Mouse (Mus musculus): ENCODE measurements around the gene 4933425L06Rik. TPM values are rescaled to one million over a fixed set of nuclear protein-coding genes. Genes with fewer than 3 reads are reported as not detected.

Gene 4933425L06Rik
- polyA plus RNA-seq, 1 experiment from 2014 or later = not detected

- H3K4me3 ChIP-seq (replicated peaks; ENCODE audit: low read depth, low read length) = no peak overlapping the region
- DNase-seq (ENCODE audit: low spot score) = no peak
- no peaks in the 10 kb centered on the region for H3K27me3 ChIP-seq (ENCODE audit: insufficient read depth, low read length)
- no peak for TF ChIP-seq CTCF (IDR thresholded peaks at IDR 0.05; ENCODE audit: low read depth)
- no peak overlapping the region for H3K27ac ChIP-seq
- WGBS = 89% methylated on average over 3 of the region's 3 CpGs
- H3K9me3 ChIP-seq (replicated peaks; ENCODE audit: low read length) = no peaks in the 10 kb centered on the region
- H3K36me3 ChIP-seq (ENCODE audit: insufficient read depth, low read length) = no peaks in the 10 kb centered on the region
- H3K9ac ChIP-seq (ENCODE audit: low read depth, low read length) = no peak overlapping the region
- no peaks in the 10 kb centered on the region for H3K4me1 ChIP-seq (replicated peaks; ENCODE audit: insufficient read depth, low read length)
- no peak overlapping the region for H3K4me2 ChIP-seq (ENCODE audit: low read length)
- no peak for ATAC-seq (replicated peaks; ENCODE audit: low FRiP score, low read depth)
Observed at GRCm38 (mm10) chr13:105089276-105089675, 7.4 kb downstream of the 4933425L06Rik start.

GRCm38 (mm10) chr13:105096316-105096715, 14.4 kb downstream of the 4933425L06Rik start:
- DNase-seq (ENCODE audit: low spot score) = no peak
- no peaks in the 10 kb centered on the region for H3K9me3 ChIP-seq (replicated peaks; ENCODE audit: low read length)
- no peak for TF ChIP-seq CTCF (IDR thresholded peaks at IDR 0.05; ENCODE audit: low read depth)
- H3K9ac ChIP-seq (ENCODE audit: low read depth, low read length) = no peak overlapping the region
- H3K4me2 ChIP-seq (ENCODE audit: low read length) = no peak overlapping the region
- H3K4me3 ChIP-seq (replicated peaks; ENCODE audit: low read depth, low read length) = no peak overlapping the region
- no peaks in the 10 kb centered on the region for H3K27me3 ChIP-seq (ENCODE audit: insufficient read depth, low read length)
- no peaks in the 10 kb centered on the region for H3K4me1 ChIP-seq (replicated peaks; ENCODE audit: insufficient read depth, low read length)
- no peaks in the 10 kb centered on the region for H3K36me3 ChIP-seq (ENCODE audit: insufficient read depth, low read length)
- no peak overlapping the region for H3K27ac ChIP-seq
- 90% methylated on average over 2 of the region's 2 CpGs for WGBS
- no peak for ATAC-seq (replicated peaks; ENCODE audit: low FRiP score, low read depth)

GRCm38 (mm10) chr13:105100705-105101104, 18.8 kb downstream of the 4933425L06Rik start:
- Histone ChIP-seq H3K9ac (ENCODE audit: low read depth, low read length) (no peak overlapping the region), H3K4me3 (replicated peaks; ENCODE audit: low read depth, low read length) (no peak overlapping the region), H3K27me3 (ENCODE audit: insufficient read depth, low read length) (no peaks in the 10 kb centered on the region), H3K9me3 (replicated peaks; ENCODE audit: low read length) (no peaks in the 10 kb centered on the region), H3K27ac (no peak overlapping the region), H3K36me3 (ENCODE audit: insufficient read depth, low read length) (no peaks in the 10 kb centered on the region), H3K4me1 (replicated peaks; ENCODE audit: insufficient read depth, low read length) (no peaks in the 10 kb centered on the region), H3K4me2 (ENCODE audit: low read length) (no peak overlapping the region)
- DNase-seq (ENCODE audit: low spot score) (no peak), ATAC-seq (replicated peaks; ENCODE audit: low FRiP score, low read depth) (no peak)
- no peak for TF ChIP-seq CTCF (IDR thresholded peaks at IDR 0.05; ENCODE audit: low read depth)
- 64% methylated on average over 4 of the region's 4 CpGs for WGBS

- Histone ChIP-seq H3K4me3 (replicated peaks; ENCODE audit: low read depth, low read length) (no peak overlapping the region), H3K4me2 (ENCODE audit: low read length) (no peak overlapping the region), H3K9me3 (replicated peaks; ENCODE audit: low read length) (no peaks in the 10 kb centered on the region), H3K4me1 (replicated peaks; ENCODE audit: insufficient read depth, low read length) (no peaks in the 10 kb centered on the region), H3K27me3 (ENCODE audit: insufficient read depth, low read length) (no peaks in the 10 kb centered on the region), H3K36me3 (ENCODE audit: insufficient read depth, low read length) (no peaks in the 10 kb centered on the region), H3K27ac (no peak overlapping the region), H3K9ac (ENCODE audit: low read depth, low read length) (no peak overlapping the region)
- no peak for ATAC-seq (replicated peaks; ENCODE audit: low FRiP score, low read depth)
- TF ChIP-seq CTCF (IDR thresholded peaks at IDR 0.05; ENCODE audit: low read depth) = no peak
- no peak for DNase-seq (ENCODE audit: low spot score)
- 74% methylated on average over 2 of the region's 2 CpGs for WGBS
Observed at GRCm38 (mm10) chr13:105104385-105104784, 22.5 kb downstream of the 4933425L06Rik start.

GRCm38 (mm10) chr13:105111599-105111998, 29.7 kb downstream of the 4933425L06Rik start:
- WGBS = 91% methylated on average over 6 of the region's 6 CpGs
- no peak for DNase-seq (ENCODE audit: low spot score)
- ATAC-seq (replicated peaks; ENCODE audit: low FRiP score, low read depth) = no peak
- Histone ChIP-seq H3K4me1 (replicated peaks; ENCODE audit: insufficient read depth, low read length) (no peaks in the 10 kb centered on the region), H3K9me3 (replicated peaks; ENCODE audit: low read length) (no peaks in the 10 kb centered on the region), H3K27ac (no peak overlapping the region), H3K4me2 (ENCODE audit: low read length) (no peak overlapping the region), H3K9ac (ENCODE audit: low read depth, low read length) (no peak overlapping the region), H3K4me3 (replicated peaks; ENCODE audit: low read depth, low read length) (no peak overlapping the region), H3K27me3 (ENCODE audit: insufficient read depth, low read length) (no peaks in the 10 kb centered on the region), H3K36me3 (ENCODE audit: insufficient read depth, low read length) (no peaks in the 10 kb centered on the region)
- TF ChIP-seq CTCF (IDR thresholded peaks at IDR 0.05; ENCODE audit: low read depth) = no peak

- no peak overlapping the region for H3K4me3 ChIP-seq (replicated peaks; ENCODE audit: low read depth, low read length)
Observed at GRCm38 (mm10) chr13:105121617-105122016, 39.7 kb downstream of the 4933425L06Rik start.

GRCm38 (mm10) chr13:105122092-105122491, 40.2 kb downstream of the 4933425L06Rik start:
- Histone ChIP-seq H3K4me1 (replicated peaks; ENCODE audit: insufficient read depth, low read length) (no peaks in the 10 kb centered on the region), H3K27me3 (ENCODE audit: insufficient read depth, low read length) (no peaks in the 10 kb centered on the region), H3K4me3 (replicated peaks; ENCODE audit: low read depth, low read length) (no peak overlapping the region), H3K36me3 (ENCODE audit: insufficient read depth, low read length) (no peaks in the 10 kb centered on the region), H3K9me3 (replicated peaks; ENCODE audit: low read length) (no peaks in the 10 kb centered on the region), H3K27ac (no peak overlapping the region), H3K4me2 (ENCODE audit: low read length) (no peak overlapping the region), H3K9ac (ENCODE audit: low read depth, low read length) (no peak overlapping the region)
- WGBS = 83% methylated on average over 3 of the region's 3 CpGs
- ATAC-seq (replicated peaks; ENCODE audit: low FRiP score, low read depth) = no peak
- TF ChIP-seq CTCF (IDR thresholded peaks at IDR 0.05; ENCODE audit: low read depth) = no peak
- DNase-seq (ENCODE audit: low spot score) = no peak

More at GRCm38 (mm10) chr13:105121617-105122016, 39.7 kb downstream of the 4933425L06Rik start:
- ATAC-seq (replicated peaks; ENCODE audit: low FRiP score, low read depth) (no peak), DNase-seq (ENCODE audit: low spot score) (no peak)
- no peaks in the 10 kb centered on the region for H3K9me3 ChIP-seq (replicated peaks; ENCODE audit: low read length)
- no peaks in the 10 kb centered on the region for H3K27me3 ChIP-seq (ENCODE audit: insufficient read depth, low read length)
- no peaks in the 10 kb centered on the region for H3K36me3 ChIP-seq (ENCODE audit: insufficient read depth, low read length)
- no peak overlapping the region for H3K9ac ChIP-seq (ENCODE audit: low read depth, low read length)
- H3K4me1 ChIP-seq (replicated peaks; ENCODE audit: insufficient read depth, low read length) = no peaks in the 10 kb centered on the region
- H3K4me2 ChIP-seq (ENCODE audit: low read length) = no peak overlapping the region
- no peak for TF ChIP-seq CTCF (IDR thresholded peaks at IDR 0.05; ENCODE audit: low read depth)
- H3K27ac ChIP-seq = no peak overlapping the region

All from kidney, postnatal 0 days (tissue).